Mouse (Mus musculus): ENCODE data around the gene Tmc6.

Gene Tmc6

GRCm38 (mm10) chr11:117781199-117781821 is 688 bp downstream of the Tmc6 start:
- peak; percentile 68 for DNase-seq (ENCODE audit: low spot score)

- peak; percentile 71 for DNase-seq (ENCODE audit: low spot score)
Measured at GRCm38 (mm10) chr11:117780582-117781111, 1.4 kb downstream of the Tmc6 start.

- no peak for DNase-seq (ENCODE audit: low spot score)
Measured at GRCm38 (mm10) chr11:117780199-117780515, 1.8 kb downstream of the Tmc6 start.

GRCm38 (mm10) chr11:117779434-117780198 is 2.4 kb downstream of the Tmc6 start:
- peak; percentile 68 for DNase-seq (ENCODE audit: low spot score)

- DNase-seq (ENCODE audit: low spot score): no peak
Measured at GRCm38 (mm10) chr11:117778851-117779433, 3.1 kb downstream of the Tmc6 start.

- DNase-seq (ENCODE audit: low spot score): no peak
Measured at GRCm38 (mm10) chr11:117778031-117778430, 4.0 kb downstream of the Tmc6 start.

GRCm38 (mm10) chr11:117777111-117777510 is 4.9 kb downstream of the Tmc6 start:
- no peak for DNase-seq (ENCODE audit: low spot score)

GRCm38 (mm10) chr11:117776085-117776792 is 5.8 kb downstream of the Tmc6 start:
- DNase-seq (ENCODE audit: low spot score): no peak

- DNase-seq (ENCODE audit: low spot score): no peak
Measured at GRCm38 (mm10) chr11:117775540-117775939, 6.5 kb downstream of the Tmc6 start.

GRCm38 (mm10) chr11:117774925-117775324 is 7.1 kb downstream of the Tmc6 start:
- no peak for DNase-seq (ENCODE audit: low spot score)

- DNase-seq (ENCODE audit: low spot score): no peak
Measured at GRCm38 (mm10) chr11:117772352-117772751, 9.6 kb downstream of the Tmc6 start.

- no peak for DNase-seq (ENCODE audit: low spot score)
Measured at GRCm38 (mm10) chr11:117770407-117770806, 11.6 kb downstream of the Tmc6 start.

GRCm38 (mm10) chr11:117769683-117770047 is 12.3 kb downstream of the Tmc6 start:
- no peak for DNase-seq (ENCODE audit: low spot score)

- DNase-seq (ENCODE audit: low spot score): no peak
Measured at GRCm38 (mm10) chr11:117768725-117769682, 13.0 kb downstream of the Tmc6 start.

GRCm38 (mm10) chr11:117766275-117766674 is 15.7 kb downstream of the Tmc6 start:
- DNase-seq (ENCODE audit: low spot score): no peak

- DNase-seq (ENCODE audit: low spot score): no peak
Measured at GRCm38 (mm10) chr11:117765361-117765760, 16.6 kb downstream of the Tmc6 start.

GRCm38 (mm10) chr11:117764319-117764718 is 17.7 kb downstream of the Tmc6 start:
- DNase-seq (ENCODE audit: low spot score): no peak

GRCm38 (mm10) chr11:117762246-117762645 is 19.8 kb downstream of the Tmc6 start:
- no peak for DNase-seq (ENCODE audit: low spot score)

- no peak for DNase-seq (ENCODE audit: low spot score)
Measured at GRCm38 (mm10) chr11:117761801-117762200, 20.2 kb downstream of the Tmc6 start.

- DNase-seq (ENCODE audit: low spot score): no peak
Measured at GRCm38 (mm10) chr11:117760374-117761119, 21.5 kb downstream of the Tmc6 start.

- DNase-seq (ENCODE audit: low spot score): no peak
Measured at GRCm38 (mm10) chr11:117759267-117759666, 22.7 kb downstream of the Tmc6 start.
